Mouse (Mus musculus) c-Kit-positive CD71-negative TER-119-negative erythroid progenitor cells, embryonic 14.5 days (primary cell): ENCODE data around the gene Map4k1.
"Not testable (repeated sequence)": the region's sequence is repeated elsewhere in the genome, so short reads cannot be mapped to it uniquely, and the experiment has no call there.

Experiments used
- DNase-seq: peaks from one replicate; pipeline ENCODE4 v3.0.0-alpha.2; 2013; ENCODE audit warnings: low read depth

Map4k1 gene

DNA sequence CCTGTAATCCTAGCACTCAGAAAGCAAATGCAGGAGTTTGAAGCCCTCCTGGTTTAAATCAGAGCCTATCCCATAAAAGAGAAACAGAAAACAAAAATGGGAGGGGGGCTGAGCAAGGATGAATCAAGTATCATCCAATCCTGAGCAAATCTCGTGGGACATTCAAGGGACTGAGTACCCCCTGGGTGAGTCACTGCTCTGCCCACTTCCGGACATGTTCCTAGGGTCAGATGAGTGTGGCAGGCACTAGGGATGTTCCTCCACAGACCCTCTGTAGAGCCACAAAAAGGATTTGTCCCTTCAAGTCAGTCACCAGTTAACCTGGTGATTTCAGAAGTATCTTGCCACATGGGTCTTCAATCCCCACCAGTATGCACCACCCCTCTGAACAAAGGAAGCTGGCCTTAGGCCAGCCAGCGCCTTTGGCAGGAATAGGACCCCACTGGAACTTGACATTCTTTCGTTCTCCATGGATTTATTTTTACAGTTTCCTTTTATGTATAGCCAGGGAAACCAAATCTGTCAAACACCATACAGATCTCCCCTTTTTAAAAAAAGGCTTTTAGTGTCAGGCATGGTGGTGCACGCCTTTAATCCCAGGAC is 26.5 kb upstream of the Map4k1 start:
- no peak for DNase-seq

DNA sequence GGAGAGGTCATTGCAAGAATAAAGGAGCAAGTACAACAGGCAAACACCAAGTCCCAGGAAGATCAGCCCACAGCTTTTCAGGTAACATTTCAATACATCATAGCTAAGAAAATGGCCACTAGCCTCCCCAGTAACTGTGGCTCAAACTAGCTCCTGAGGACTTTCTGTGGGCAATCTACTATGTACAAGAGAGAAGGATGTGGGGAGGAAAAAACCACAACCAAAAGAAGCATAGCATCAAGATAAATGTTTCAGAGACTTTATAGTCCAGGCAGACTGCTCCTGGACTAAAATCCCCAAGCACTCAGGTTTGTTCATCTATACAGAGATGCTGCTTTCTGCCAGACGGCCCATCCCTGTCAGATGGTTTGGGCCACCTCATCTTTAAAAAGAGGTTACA is 25.6 kb upstream of the Map4k1 start:
- DNase-seq: no peak

GRCm38 (mm10) chr7:28957286-28957685 is 24.6 kb upstream of the Map4k1 start:
- no peak for DNase-seq

DNA sequence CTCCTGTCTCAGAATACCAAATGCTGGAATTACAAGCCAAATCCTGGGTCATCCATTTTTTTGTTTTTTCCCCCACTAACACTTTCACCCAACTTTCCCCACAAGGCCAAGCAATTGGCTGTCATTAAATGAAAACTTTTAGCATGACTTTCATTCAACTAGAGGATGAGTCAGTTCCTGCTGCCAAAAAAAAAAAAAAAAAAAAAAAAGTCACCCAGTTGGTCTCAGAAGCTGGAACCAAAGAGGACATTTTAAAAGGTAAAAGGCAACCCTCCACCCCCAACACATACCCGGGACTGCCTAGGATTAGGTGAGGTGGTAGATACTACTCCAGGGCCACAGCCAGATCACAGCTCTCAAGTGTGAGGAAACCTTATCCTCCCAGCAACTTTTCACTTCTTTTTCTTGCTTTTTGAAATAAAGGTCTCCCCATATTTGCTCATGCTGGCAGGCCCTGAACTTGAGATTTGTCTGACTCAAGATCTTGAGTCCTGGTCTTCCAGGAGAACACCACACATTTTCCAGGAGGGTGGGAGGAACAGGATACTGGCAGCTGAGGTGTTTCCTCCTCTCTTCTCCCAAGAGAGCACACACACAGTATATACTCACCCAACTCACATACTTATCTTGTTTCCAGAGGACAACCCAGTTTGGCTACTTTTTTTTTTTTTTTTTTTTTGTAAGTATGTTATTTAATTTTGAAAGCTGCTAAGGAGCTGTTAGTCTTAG is 23.7 kb upstream of the Map4k1 start:
- no peak for DNase-seq

- no peak for DNase-seq
Measured at GRCm38 (mm10) chr7:28958770-28959169, 23.1 kb upstream of the Map4k1 start.

- DNase-seq: no peak
Measured at GRCm38 (mm10) chr7:28959505-28960045, 22.3 kb upstream of the Map4k1 start.

- DNase-seq: no peak
Measured at GRCm38 (mm10) chr7:28960354-28961046, 21.4 kb upstream of the Map4k1 start.

- no peak for DNase-seq
Measured at GRCm38 (mm10) chr7:28961584-28961926, 20.3 kb upstream of the Map4k1 start.

DNA sequence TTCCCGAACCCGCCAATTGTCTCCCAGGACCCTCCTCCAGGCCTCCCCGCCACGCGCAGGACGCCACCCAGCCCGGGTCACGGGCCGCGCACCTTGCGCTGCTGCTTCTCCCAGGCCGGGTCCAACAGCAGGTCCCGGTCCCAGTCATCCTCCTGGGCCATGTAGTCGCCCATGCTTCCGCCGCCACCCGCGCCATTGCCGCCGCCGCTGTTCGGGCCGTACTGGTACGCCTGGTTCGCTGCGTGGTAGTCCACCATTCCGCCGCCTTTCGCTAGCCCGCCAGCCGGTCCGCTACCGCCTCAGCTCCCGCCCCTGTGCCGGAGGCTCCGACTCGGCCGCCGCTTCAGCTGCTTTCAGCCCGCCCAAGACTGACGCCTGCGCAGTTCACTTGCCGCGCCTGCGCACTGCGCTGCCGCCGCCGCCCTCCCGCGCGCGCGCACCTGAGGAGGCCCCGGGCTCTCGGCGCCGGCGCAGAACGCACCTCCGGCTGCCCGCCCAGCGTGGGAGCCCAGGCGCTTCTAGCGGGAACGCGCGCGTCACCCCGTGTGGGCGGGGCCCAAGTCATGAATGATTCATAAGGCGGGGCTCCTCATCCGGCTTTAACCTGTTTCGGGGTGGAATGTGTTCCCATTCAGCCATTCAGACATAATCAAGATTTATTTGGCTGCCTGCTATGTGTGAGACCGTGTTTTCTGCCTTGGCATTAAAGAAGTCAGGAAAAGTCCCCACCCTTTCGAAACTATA is 19.8 kb upstream of the Map4k1 start, which contains the start of gene Actn4:
TSS of gene Actn4 (minus strand) at position 414 of the 744 bp plus-strand sequence.
- peak; percentile 98 for DNase-seq

DNA sequence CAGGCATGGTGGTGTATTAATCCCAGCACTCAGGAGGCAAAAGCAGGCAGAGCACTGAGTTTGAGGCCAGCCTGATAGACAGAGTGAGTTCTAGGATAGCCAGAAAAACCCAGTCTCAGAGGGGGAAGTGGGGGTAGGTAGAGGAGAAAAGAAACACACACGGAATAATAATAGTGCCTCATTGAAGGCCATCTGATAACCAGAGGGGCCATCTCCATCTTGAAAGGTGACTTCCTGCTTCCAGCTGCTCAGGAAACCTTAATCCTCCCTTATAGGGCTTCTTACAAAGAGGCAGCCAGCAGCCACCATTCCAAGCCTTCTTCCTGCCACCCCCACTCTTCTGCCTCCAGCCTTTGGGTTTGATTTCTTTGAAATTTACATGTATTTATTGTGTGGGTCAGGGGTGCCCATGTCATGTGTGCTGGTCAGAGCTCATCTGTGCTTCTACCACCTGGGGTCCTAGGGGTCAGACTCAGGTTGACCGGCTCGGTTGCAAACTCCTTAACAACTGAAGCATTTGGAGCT is 18.4 kb upstream of the Map4k1 start:
- no peak for DNase-seq

GRCm38 (mm10) chr7:28965346-28965840 is 16.5 kb upstream of the Map4k1 start:
- no peak for DNase-seq

- DNase-seq: no peak
Measured at GRCm38 (mm10) chr7:28966181-28966580, 15.7 kb upstream of the Map4k1 start.

DNA sequence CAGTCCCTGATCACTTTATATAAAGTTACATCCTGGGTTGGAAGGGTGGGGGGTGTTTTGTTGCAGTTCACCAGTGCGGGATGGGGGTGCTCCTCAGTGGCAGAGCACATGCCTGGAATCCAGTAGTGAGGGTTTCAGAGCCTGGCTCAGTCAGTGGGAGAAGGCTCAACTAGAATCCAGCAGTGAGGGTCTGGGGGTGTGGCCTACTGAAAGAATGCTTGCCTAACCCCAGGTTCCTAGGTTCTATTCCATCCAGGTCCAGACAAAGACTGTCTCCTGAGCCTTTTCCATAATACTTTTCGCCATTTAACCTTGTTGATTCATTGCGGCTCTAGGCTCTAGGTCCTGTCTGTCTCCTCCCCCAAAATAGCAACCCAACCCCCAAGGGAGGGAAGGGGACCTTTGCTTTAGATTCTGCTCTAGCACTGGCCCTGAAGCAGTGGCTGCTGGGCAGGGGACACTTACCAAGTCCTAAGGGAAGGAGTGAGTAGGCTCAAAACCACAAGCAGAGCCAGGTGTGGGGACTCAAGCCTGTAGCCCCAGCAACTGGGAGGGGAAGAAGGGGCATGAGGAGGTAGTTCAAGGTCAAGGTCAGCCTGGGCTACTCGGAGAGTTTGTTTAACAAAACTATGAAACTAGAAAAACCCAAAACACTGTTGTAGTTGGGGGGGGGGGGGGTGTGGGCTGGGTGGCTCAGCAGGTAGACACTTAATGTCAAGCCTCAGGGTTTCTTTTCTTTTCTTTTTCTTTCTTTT is 14.9 kb upstream of the Map4k1 start:
- DNase-seq: no peak

DNA sequence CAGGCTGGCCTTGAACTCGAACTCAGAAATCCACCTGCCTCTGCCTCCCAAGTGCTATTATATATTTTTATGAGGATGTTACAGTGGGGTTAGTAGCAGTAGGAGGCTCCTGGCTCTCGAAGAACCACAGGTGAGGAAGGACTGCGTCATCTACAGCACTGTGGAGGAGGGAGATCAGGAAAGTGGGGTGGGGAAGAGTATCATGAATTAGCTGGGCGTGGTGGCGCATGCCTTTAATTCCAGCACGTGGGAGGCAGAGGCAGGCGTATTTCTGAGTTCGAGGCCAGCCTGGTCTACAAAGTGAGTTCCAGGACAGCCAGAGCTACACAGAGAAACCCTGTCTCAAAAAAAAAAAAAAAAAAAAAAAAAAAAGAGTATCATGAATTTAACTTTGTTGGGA is 13.7 kb upstream of the Map4k1 start:
- not testable (repeated sequence) for DNase-seq

- no peak for DNase-seq
Measured at GRCm38 (mm10) chr7:28969271-28969670, 12.6 kb upstream of the Map4k1 start.

DNA sequence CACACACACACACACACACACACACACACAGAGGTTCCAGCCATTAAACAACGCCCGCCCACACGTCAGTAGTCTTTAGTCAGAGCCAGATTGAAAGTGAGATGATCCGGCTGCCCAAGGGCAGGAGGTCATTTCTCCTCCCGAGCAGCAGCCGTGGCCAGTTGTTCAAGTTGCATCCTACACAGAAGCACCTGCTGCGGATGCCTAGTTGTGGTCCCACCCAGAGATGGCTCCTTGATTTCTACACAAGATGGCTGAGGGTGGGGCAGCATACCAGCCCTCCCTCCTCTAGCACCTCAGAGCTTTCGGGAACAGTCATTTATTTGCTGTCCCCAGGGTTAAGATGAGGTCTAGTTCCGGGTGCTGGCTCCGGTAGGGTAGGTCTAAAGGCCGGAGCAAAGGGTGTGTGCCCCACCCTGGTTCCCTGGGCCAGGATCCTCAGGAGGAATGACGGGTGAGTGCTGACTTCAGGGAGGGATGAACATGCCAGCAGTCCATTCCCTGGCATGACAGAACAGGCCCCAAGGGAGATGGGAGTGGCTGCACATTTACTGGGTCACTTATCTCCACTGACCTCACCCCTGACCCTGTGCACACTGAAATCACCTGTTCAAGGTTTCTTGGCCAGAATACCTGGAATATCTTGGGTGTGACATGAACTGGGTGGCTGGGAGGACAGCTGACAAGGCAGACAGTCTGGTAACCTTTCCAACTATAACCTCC is 12.0 kb upstream of the Map4k1 start:
- DNase-seq: no peak

- DNase-seq: no peak
Measured at GRCm38 (mm10) chr7:28971029-28971428, 10.8 kb upstream of the Map4k1 start.

- DNase-seq: no peak
Measured at GRCm38 (mm10) chr7:28971770-28972269, 10.0 kb upstream of the Map4k1 start.

DNA sequence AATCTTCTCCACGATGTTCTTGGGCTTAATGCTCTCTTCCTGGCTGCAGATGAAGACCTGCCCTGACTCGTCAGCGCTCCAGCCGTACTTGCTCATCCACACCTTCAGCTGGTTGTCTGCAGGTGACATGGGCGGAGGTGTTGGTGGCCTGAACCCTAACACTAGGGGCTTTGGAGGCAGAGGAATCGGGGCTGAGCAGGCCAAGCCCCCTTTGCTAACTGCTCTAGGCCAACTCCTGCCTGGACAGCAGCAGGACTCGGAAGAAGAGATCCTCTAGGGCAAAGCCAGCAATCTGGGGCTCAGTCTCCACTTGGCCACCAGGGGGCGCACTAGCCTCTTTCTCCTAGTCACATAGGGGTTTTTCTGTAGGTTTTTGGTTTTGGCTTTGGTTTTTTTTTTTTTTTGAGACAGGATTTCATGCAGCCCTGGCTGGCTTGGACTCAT is 9.3 kb upstream of the Map4k1 start:
- DNase-seq: no peak

GRCm38 (mm10) chr7:28973025-28973424 is 8.8 kb upstream of the Map4k1 start:
- DNase-seq: no peak
